Mouse (Mus musculus): ENCODE results near the gene Glis3. TPM values are rescaled to one million over a fixed set of nuclear protein-coding genes. Genes with fewer than 3 reads are reported as not detected.

Glis3 gene
- polyA plus RNA-seq, 1 experiment from 2014 or later, result 7.9 TPM

DNA sequence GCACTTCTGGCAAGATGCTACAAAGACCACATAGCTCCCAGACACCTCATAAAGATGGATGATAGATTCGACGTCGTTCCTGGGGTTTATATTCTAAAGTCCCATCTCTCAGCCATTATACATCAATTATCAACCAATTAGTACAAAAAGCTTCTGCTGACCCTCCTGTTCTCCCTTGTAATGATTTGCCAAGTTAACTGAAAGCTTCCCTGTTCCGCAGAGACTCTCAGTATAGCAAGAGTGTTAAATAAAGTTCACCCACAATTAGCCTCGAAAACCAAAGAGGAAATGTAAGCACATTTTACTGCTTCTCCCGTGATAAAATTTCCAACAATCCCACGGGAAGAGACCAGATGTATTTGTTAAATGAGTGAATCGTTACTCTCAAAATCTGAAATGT, 129.3 kb downstream of the Glis3 start:
- Histone ChIP-seq H3K4me3 (ENCODE audit: low read length) (no peak overlapping the region), H3K9ac (ENCODE audit: low read depth, low read length) (no peak overlapping the region), H3K36me3 (ENCODE audit: control insufficient read depth, insufficient read depth, low read length) (no peaks in the 10 kb centered on the region), H3K4me1 (ENCODE audit: control insufficient read depth, insufficient read depth, low read length) (0 out of 2 replicates have a peak, but pooled peaks cover 3% of the 10 kb centered on the region), H3K9me3 (ENCODE audit: control insufficient read depth, low read length) (no peaks in the 10 kb centered on the region), H3K4me2 (replicated peaks; ENCODE audit: low read depth, low read length) (no peak overlapping the region), H3K27ac (ENCODE audit: low read depth, low read length) (no peak overlapping the region), H3K27me3 (ENCODE audit: control insufficient read depth, insufficient read depth, low read length) (no peaks in the 10 kb centered on the region)
- WGBS, result 19% methylated on average over 8 of the region's 8 CpGs
- no peak for ATAC-seq (ENCODE audit: low FRiP score, low TSS enrichment)

DNA sequence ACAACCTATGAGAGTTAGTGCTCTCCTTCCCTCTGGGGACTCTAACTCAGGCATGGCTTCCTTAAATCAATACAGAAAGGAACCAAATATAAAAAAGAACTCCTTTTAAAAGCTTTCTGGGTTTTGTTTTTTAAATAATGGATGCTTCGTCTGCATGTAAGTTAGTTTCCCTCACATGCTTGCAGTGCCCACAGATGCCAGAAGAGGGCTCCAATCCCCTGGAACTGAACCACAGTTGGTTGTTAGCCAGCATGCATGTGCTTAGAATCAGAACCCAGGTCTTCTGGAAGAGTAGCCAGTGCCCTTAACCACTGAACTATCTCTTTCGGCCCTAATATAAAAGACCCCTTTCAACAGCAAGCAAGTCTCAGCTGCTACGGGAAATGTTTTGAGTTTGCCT, 132.9 kb downstream of the Glis3 start:
- H3K27me3 ChIP-seq (ENCODE audit: control insufficient read depth, insufficient read depth, low read length), result no peaks in the 10 kb centered on the region
- 0 out of 2 replicates have a peak, but pooled peaks cover 3% of the 10 kb centered on the region for H3K4me1 ChIP-seq (ENCODE audit: control insufficient read depth, insufficient read depth, low read length)

DNA sequence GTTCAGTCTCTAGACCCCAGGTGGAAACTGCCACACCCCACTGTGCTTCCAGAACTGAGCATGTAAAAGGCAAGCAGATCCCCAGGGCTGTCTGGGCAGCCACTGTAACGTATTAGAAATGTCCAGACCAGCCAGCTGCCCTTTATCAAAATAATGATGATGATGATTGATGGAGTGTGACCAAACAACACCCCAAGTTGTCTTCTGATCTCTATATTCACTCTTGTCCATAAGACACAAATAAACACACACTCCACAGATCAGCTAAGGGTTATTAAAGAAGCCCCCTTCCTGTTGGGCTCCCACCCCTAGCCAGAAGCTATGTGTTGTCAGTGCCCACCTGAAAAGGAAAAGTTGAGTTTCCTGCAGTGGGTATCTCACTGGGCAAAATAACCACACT, 134.4 kb downstream of the Glis3 start:
- no peak for ATAC-seq (ENCODE audit: low FRiP score, low TSS enrichment)
- no peak overlapping the region for H3K4me3 ChIP-seq (ENCODE audit: low read length)
- H3K27ac ChIP-seq (ENCODE audit: low read depth, low read length), result no peak overlapping the region
- no peaks in the 10 kb centered on the region for H3K27me3 ChIP-seq (ENCODE audit: control insufficient read depth, insufficient read depth, low read length)
- H3K36me3 ChIP-seq (ENCODE audit: control insufficient read depth, insufficient read depth, low read length), result no peaks in the 10 kb centered on the region
- 22% methylated on average over 1 of the region's 1 CpGs for WGBS
- H3K9ac ChIP-seq (ENCODE audit: low read depth, low read length), result no peak overlapping the region
- no peak overlapping the region for H3K4me2 ChIP-seq (replicated peaks; ENCODE audit: low read depth, low read length)
- no peaks in the 10 kb centered on the region for H3K9me3 ChIP-seq (ENCODE audit: control insufficient read depth, low read length)
- 0 out of 2 replicates have a peak, but pooled peaks cover 2% of the 10 kb centered on the region for H3K4me1 ChIP-seq (ENCODE audit: control insufficient read depth, insufficient read depth, low read length)

More for the DNA sequence above, 132.9 kb downstream of the Glis3 start:
- Histone ChIP-seq H3K9ac (ENCODE audit: low read depth, low read length) (no peak overlapping the region), H3K27ac (ENCODE audit: low read depth, low read length) (no peak overlapping the region), H3K9me3 (ENCODE audit: control insufficient read depth, low read length) (no peaks in the 10 kb centered on the region), H3K4me2 (replicated peaks; ENCODE audit: low read depth, low read length) (no peak overlapping the region), H3K36me3 (ENCODE audit: control insufficient read depth, insufficient read depth, low read length) (no peaks in the 10 kb centered on the region), H3K4me3 (ENCODE audit: low read length) (no peak overlapping the region)
- WGBS, result 98% methylated on average over 3 of the region's 3 CpGs
- no peak for ATAC-seq (ENCODE audit: low FRiP score, low TSS enrichment)

DNA sequence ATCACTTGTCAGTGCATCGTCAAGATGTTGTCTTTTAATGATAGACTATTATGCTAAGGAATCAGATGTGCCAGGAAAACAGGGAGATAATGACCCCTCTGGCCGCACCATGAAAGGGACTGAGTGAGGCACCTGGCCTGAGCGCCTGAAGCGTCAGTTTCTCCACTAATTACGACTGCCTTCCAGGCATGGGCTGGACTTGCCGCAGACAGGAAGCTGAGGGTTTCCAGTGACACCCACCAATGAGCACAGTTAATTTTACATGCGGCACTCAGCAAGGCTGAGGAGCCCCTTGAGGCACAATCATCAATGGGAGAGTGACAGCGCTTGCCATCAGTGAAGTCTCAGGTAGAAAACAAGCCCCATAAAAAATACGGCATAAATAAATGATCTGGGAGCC, 141.1 kb downstream of the Glis3 start:
- Histone ChIP-seq H3K4me3 (ENCODE audit: low read length) (no peak overlapping the region), H3K9ac (ENCODE audit: low read depth, low read length) (no peak overlapping the region), H3K27me3 (ENCODE audit: control insufficient read depth, insufficient read depth, low read length) (no peaks in the 10 kb centered on the region), H3K27ac (ENCODE audit: low read depth, low read length) (no peak overlapping the region), H3K4me1 (ENCODE audit: control insufficient read depth, insufficient read depth, low read length) (no peaks in the 10 kb centered on the region), H3K9me3 (ENCODE audit: control insufficient read depth, low read length) (no peaks in the 10 kb centered on the region; the same call in 1 of the 2 replicates), H3K36me3 (ENCODE audit: control insufficient read depth, insufficient read depth, low read length) (no peaks in the 10 kb centered on the region), H3K4me2 (replicated peaks; ENCODE audit: low read depth, low read length) (no peak overlapping the region)
- 23% methylated on average over 9 of the region's 9 CpGs for WGBS
- no peak for ATAC-seq (ENCODE audit: low FRiP score, low TSS enrichment)

DNA sequence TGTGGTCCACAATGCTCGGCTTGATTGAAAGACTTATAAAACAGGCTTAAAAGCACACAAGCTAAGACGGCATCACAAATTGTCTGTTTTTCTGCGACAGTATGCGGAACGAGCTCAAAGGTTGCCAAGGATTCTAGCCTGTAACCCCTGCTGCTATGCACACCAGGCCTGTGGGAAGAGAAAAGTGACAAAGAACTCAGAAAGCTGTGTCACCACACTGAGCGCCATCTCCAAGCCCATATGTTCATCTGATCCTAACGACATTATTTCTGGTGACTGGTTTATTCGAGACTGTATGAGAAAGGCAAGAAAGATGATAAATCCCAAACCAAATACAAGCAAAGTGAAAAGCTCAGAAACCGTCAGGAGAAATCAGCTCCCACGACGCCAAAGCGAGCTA, 144.9 kb downstream of the Glis3 start:
- Histone ChIP-seq H3K27ac (ENCODE audit: low read depth, low read length) (no peak overlapping the region), H3K9ac (ENCODE audit: low read depth, low read length) (no peak overlapping the region), H3K4me3 (ENCODE audit: low read length) (no peak overlapping the region), H3K36me3 (ENCODE audit: control insufficient read depth, insufficient read depth, low read length) (no peaks in the 10 kb centered on the region), H3K4me1 (ENCODE audit: control insufficient read depth, insufficient read depth, low read length) (no peaks in the 10 kb centered on the region), H3K9me3 (ENCODE audit: control insufficient read depth, low read length) (no peaks in the 10 kb centered on the region; the same call in 1 of the 2 replicates), H3K4me2 (replicated peaks; ENCODE audit: low read depth, low read length) (no peak overlapping the region), H3K27me3 (ENCODE audit: control insufficient read depth, insufficient read depth, low read length) (no peaks in the 10 kb centered on the region)
- WGBS, result 89% methylated on average over 12 of the region's 12 CpGs
- ATAC-seq (ENCODE audit: low FRiP score, low TSS enrichment), result no peak

DNA sequence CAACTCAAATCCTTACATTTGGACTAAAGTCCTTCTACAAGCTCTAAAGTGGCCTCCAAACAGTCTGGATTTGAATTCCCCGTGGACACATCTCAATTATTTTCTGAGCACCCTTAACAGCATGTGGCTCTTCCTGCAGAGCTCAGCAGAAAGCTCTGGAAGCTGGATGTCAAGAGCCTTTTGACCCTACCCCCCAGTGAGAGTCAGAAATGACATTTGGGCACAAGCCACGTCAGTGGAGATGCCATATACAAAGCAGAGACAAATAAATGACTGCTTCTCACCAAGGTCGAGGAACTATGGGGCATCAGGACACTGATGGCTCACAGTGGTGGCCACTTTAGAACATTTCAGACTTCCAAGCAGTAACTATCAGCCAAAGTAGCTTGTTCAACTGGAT, 146.3 kb downstream of the Glis3 start:
- no peak for ATAC-seq (ENCODE audit: low FRiP score, low TSS enrichment)
- 76% methylated on average over 3 of the region's 3 CpGs for WGBS
- H3K4me2 ChIP-seq (replicated peaks; ENCODE audit: low read depth, low read length), result no peak overlapping the region

DNA sequence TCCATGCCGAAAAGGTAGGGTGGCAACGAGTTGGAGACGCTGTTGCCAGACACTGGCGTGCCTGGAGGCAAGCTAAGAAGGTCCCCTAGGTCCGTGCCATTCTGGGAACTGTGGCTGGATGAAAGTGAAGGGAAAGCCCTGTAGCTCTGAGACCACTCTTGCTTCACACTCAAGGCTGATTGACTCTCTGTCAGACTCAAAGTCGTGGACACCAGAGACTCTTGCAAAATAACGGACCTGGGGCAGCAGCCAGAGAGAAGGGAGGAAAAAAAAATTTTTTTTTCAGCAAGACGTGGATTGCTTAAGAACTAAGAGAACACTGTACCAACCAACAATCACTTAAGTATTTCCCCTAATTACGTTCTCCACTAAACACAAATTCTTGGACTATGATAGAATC, 148.1 kb downstream of the Glis3 start:
- Histone ChIP-seq H3K4me3 (ENCODE audit: low read length) (no peak overlapping the region), H3K4me2 (replicated peaks; ENCODE audit: low read depth, low read length) (no peak overlapping the region), H3K9me3 (ENCODE audit: control insufficient read depth, low read length) (no peaks in the 10 kb centered on the region; the same call in 1 of the 2 replicates), H3K9ac (ENCODE audit: low read depth, low read length) (no peak overlapping the region), H3K4me1 (ENCODE audit: control insufficient read depth, insufficient read depth, low read length) (no peaks in the 10 kb centered on the region), H3K27ac (ENCODE audit: low read depth, low read length) (no peak overlapping the region), H3K27me3 (ENCODE audit: control insufficient read depth, insufficient read depth, low read length) (no peaks in the 10 kb centered on the region), H3K36me3 (ENCODE audit: control insufficient read depth, insufficient read depth, low read length) (no peaks in the 10 kb centered on the region)
- 89% methylated on average over 9 of the region's 9 CpGs for WGBS
- no peak for ATAC-seq (ENCODE audit: low FRiP score, low TSS enrichment)

More for the DNA sequence above, 146.3 kb downstream of the Glis3 start:
- Histone ChIP-seq H3K9ac (ENCODE audit: low read depth, low read length) (no peak overlapping the region), H3K4me3 (ENCODE audit: low read length) (no peak overlapping the region), H3K9me3 (ENCODE audit: control insufficient read depth, low read length) (no peaks in the 10 kb centered on the region; the same call in 1 of the 2 replicates), H3K36me3 (ENCODE audit: control insufficient read depth, insufficient read depth, low read length) (no peaks in the 10 kb centered on the region), H3K4me1 (ENCODE audit: control insufficient read depth, insufficient read depth, low read length) (no peaks in the 10 kb centered on the region), H3K27ac (ENCODE audit: low read depth, low read length) (no peak overlapping the region), H3K27me3 (ENCODE audit: control insufficient read depth, insufficient read depth, low read length) (no peaks in the 10 kb centered on the region)

DNA sequence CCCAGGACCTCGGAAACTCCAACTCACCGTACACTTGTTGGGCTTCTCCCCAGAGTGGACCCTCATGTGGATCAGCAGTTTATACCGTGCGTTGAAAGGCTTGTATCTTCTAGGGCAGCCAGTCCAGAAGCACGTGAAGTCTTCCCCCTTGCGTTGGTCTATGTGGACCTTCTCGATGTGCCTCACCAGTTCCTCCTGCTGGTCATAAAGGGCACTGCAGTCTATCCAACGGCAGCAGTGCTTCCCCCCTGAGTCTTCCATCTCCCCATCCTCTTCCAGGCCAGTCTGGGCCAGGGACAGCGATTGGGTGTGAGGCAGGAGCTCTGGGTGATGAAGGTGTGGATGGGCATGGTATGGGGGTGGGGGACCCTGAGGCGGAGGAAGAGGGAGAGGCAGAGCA, 149.0 kb downstream of the Glis3 start:
- H3K27ac ChIP-seq (ENCODE audit: low read depth, low read length), result no peak overlapping the region
- no peaks in the 10 kb centered on the region for H3K36me3 ChIP-seq (ENCODE audit: control insufficient read depth, insufficient read depth, low read length)
- H3K27me3 ChIP-seq (ENCODE audit: control insufficient read depth, insufficient read depth, low read length), result no peaks in the 10 kb centered on the region
- no peak overlapping the region for H3K4me3 ChIP-seq (ENCODE audit: low read length)
- no peak overlapping the region for H3K4me2 ChIP-seq (replicated peaks; ENCODE audit: low read depth, low read length)
- ATAC-seq (ENCODE audit: low FRiP score, low TSS enrichment), result no peak
- no peaks in the 10 kb centered on the region for H3K9me3 ChIP-seq (ENCODE audit: control insufficient read depth, low read length)
- H3K9ac ChIP-seq (ENCODE audit: low read depth, low read length), result no peak overlapping the region
- WGBS, result 80% methylated on average over 10 of the region's 10 CpGs
- H3K4me1 ChIP-seq (ENCODE audit: control insufficient read depth, insufficient read depth, low read length), result no peaks in the 10 kb centered on the region

DNA sequence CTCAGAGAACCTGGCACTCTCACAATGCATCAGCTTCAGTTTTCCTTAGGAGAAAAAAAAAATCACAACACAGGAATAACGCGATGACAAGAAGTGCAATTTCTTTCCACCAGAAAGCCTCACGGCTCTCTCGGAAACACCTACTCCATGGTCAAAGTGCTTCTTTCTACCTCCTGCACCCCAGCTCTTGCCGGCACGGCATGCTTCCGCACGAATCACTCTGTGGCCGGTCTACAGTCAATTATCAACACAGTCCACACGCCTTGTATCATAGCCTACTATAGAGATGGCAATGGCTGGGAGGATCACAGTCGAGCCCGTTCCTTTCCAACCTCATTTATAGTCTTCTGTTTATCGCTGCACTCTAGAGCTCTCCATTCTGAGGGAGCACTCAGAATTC, 150.9 kb downstream of the Glis3 start:
- Histone ChIP-seq H3K27ac (ENCODE audit: low read depth, low read length) (no peak overlapping the region), H3K4me2 (replicated peaks; ENCODE audit: low read depth, low read length) (no peak overlapping the region), H3K27me3 (ENCODE audit: control insufficient read depth, insufficient read depth, low read length) (no peaks in the 10 kb centered on the region), H3K9me3 (ENCODE audit: control insufficient read depth, low read length) (no peaks in the 10 kb centered on the region), H3K4me3 (ENCODE audit: low read length) (no peak overlapping the region), H3K36me3 (ENCODE audit: control insufficient read depth, insufficient read depth, low read length) (no peaks in the 10 kb centered on the region), H3K4me1 (ENCODE audit: control insufficient read depth, insufficient read depth, low read length) (no peaks in the 10 kb centered on the region), H3K9ac (ENCODE audit: low read depth, low read length) (no peak overlapping the region)
- 91% methylated on average over 13 of the region's 13 CpGs for WGBS
- no peak for ATAC-seq (ENCODE audit: low FRiP score, low TSS enrichment)

Data from kidney, embryonic 14.5 days (tissue).